Mouse (Mus musculus) ES-E14 (cell line): ENCODE data around the gene Rexo5.

ENCODE experiments used
- CHD2 ChIP-seq: IDR thresholded peaks from 2 replicates; pipeline ENCODE4 v1.6.1; 2014; ENCODE audit warnings: mild to moderate bottlenecking, low read depth, low read length, inconsistent platforms
- HCFC1 ChIP-seq: IDR thresholded peaks from 2 replicates; pipeline ENCODE4 v1.6.1; 2012; ENCODE audit warnings: low read length, inconsistent platforms, borderline replicate concordance; ENCODE audit not compliant: insufficient read depth
- MAFK ChIP-seq: IDR thresholded peaks from 2 replicates; pipeline ENCODE4 v1.6.1; 2014; ENCODE audit warnings: mild to moderate bottlenecking, low read depth, low read length, inconsistent platforms; ENCODE audit not compliant: insufficient read depth

DNA sequence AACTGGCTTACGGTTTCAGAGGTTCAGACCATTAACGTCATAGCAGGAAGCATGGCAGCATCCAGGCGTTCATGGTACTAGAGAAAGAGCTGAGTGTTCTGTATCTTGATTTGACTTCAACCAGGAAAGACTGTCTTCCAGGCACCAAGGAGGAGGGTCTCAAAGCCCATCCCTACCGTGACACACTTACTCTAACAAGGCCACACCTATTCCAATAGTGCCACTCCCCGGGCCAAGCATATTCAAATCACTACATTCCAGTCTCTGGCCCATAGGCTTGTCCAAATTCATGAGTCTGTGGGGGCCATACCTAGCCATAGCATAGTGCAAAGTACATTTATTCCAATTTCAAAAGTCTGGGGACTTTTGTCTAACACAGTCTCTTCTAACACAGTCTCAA lies 13.6 kb downstream of the Rexo5 start:
- TF ChIP-seq MAFK, result no peak
- no peak for TF ChIP-seq CHD2
- no peak for TF ChIP-seq HCFC1
